Mouse (Mus musculus) kidney, postnatal 4 days (tissue): ENCODE data around the gene Tmem28.

Source experiments
- DNase-seq, 2 experiments: peaks; one replicate each; pipeline ENCODE4 v3.0.0; 2021; ENCODE audit warnings: mixed read lengths in 2 of 2

Tmem28 gene

DNA sequence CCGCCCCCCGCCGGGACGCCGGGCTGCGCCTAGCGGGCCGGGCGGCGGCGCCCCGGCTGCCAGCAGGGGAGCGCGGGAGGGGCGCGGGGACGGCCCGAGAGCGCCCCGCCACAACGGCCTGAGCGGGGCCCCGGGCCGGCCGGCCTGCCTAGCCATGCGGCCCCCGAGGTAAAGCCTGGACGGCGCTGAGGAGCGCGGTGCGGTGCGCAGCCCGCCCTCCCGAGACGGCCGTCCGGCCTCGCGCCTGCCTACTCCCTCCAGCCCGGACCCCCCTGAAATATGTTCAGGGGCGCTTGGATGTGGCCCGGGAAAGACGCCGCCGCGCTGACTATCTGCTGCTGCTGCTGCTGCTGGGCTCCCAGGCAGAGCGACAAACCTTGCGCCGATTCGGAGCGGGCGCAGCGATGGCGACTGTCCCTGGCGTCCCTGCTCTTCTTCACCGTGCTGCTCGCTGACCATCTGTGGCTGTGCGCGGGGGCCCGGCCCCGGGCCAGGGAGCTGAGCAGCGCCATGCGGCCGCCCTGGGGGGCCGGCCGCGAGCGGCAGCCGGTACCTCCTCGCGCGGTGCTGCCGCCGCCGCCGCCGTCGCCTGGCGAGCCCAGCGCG is at the start of gene Tmem28:
Gene Tmem28 (plus strand): TSS at position 232 of the 606 bp plus-strand sequence.
- DNase-seq: peak in 1 of 2 experiments; percentile 3

DNA sequence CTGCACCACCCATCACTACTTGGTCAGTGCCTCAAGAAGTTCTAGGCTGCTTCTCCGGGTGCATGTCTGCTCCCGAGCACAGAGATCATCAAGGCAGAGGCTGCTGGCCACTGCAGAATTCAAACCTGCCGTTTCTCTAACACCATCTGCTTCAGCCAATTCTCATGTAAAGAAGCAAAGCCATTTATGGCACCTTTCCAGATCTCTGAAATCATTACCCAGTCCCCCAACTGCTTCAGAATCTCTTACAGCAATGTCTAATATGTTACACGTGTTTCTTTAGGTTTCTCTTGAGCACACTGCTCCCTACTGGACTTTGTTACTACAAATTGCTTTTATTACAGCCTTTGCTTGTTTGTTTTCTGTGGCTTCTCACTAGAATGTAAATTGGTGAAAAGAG is 40.5 kb upstream of the Tmem28 start:
- no peak for DNase-seq

DNA sequence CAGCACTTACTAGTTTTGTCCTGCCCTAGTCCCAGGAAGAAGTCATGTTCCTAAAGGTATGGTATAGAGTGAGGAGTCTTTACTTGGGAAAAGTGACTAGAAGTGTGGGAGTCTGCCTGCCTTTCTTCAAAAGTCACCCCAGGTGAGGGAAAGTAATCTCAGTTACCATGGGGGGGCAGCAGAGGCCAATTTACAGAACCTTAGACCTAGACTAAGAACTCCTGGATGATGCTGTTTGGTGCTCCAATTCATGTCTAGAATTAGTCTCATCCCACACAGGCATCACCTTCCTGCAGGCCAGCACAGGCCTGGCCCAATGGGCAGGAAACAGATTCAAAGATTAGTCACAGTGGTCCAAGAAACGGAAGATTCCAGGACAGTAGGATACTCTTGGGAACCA is 12.4 kb upstream of the Tmem28 start:
- DNase-seq: peak; percentile 41 to 42

DNA sequence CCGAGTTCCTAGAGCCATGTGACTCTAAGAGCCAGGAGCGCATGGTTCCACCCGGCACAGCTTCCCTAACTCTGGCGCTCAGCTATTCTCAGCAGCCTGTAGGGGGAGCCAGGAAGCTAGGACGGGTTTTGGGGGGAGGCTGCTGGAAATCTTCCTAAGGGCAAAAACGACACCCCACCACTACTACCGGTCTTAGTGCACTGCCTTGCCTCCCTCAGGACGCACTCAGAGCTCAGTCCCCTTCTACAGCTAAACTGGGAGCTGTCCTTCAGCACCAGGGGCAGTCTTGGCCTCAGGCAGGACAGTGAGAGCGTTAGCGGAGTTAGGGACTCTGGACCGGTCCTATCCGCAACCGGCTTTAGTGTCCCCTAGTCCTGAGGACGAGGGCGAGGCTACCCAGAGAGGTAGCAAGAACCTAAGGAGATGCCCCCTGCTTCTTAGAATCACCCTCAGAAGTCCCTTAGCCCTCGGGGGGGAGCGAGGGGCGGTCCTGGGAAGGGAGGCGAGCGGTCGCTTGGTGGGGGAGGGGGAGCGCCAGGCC is 1.4 kb upstream of the Tmem28 start:
- peak; percentile 81 to 84 for DNase-seq

DNA sequence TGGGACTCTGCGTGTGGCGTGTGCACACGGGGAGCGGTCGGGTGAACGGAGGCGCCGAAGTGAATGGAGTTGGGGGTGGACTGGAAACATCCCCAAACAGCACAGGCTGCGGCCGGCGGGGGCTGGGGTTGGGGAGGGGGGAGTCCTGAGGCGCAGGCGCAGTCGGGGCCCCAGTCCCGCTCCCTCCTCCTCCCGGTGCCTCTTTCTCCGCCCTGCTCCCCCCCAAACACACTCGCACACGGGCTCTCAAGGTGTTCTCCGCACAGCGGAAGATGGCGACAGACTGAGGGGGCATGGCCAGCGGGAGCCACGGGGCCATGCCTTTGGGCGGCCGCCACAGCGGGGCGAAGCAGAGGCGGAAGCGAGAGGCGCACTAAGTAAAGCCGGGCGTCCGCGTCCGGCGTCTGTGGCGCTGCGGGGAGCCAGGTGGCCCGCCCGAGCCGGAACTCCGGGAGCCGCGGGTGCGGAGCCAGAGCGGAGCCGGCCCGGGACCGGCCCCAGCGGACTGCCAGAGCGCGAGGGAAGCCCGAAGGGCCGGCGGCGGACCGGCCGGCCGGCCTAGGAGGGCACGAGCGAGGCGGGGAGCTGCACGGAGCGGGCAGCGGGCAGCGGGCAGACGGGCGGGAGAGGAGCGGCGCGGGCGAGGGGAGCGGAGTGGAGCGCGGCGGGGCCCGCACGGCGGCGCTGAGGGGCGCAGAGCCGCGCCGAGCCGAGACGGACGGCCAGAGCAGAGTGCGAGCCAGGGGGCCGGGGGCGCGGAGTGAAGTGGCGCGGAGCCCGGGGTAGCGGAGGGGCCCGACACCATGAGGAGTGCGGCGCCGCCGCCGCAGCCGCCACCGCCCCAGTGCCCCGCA is 658 bp upstream of the Tmem28 start:
- DNase-seq: peak; percentile 2 to 25

DNA sequence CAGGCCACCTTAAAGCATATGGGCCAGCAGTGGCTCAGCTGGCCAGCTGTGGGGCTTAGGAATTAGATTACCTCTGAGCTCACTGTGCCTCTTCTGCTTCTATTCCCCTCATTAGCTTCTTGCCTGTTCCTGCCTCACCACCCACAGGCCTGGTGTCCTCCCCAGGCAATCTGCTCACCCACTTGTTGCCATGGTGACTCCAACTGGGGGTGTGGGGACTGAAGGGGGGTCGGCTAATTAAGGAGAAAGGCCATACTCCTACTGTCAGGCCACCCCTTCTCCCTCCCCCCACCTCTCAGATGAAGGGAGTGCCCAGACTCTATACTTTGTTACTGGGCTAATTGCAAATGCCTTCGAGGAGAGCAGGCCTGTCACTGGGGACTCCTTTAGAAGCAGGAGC is 21.3 kb downstream of the Tmem28 start:
- no peak for DNase-seq

DNA sequence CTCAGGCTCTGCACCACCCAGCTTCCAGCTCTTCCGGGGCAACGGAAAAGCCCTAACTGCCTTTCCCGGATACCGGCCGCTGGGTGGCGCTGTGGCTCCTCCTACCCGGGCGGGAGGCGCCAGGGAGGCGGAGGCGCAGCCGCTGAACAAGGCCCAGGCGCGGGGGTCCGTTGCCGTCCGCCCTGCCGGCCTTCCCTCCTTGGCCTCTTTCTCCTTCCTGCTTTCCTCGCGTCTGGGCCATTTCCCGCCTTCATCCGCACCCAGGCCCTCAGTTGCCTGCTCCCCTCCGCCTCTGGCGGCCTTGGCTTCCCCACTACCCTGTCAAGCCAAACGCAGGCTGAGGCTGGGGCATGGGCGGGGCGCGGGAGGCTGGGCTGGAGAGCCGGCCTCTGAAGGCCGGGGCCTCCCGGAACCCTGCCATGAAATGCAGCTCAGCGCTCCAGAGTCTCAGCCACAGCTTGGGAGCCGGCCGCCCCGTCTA is 32.5 kb downstream of the Tmem28 start:
- peak; percentile 81 to 87 for DNase-seq

DNA sequence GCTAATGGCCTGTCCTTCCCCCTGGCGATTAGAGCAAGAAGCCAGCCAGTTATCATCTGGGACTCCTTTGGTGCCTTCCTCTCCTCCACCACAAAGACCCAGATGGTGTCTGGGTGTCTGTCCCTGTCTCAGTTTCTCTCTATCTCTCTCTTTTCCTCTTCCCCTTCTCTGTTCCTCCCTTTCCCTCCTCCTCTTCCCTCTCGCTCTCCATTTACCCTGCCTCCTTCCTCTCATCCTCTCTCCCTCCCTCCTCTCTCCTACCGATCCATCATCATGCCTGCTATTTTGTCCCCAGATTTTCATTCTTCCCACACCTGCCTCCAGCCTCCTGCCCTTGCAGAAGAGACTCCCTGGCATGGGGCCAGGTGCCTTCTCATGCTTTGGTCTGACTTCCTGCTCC is 33.0 kb downstream of the Tmem28 start:
- DNase-seq: peak; percentile 11 to 16

DNA sequence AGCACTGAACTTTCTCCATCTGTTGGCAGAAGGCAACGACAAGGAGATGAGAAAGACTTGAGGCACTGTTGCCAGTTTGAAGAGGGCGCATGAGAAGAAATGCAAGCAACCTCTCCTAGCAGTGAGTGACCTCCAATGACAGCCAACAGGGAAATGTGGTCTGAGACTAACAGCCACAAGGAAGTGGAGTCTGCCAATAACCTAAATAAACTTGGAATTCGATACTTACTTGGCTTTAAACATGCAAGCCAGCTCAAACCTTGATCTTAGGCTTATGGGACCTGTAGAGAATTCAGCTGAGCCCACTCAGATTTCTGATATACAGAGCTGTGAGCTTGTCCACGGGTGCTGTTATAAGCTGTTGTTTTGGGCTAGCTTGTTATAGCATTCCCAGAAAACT is 51.4 kb downstream of the Tmem28 start:
- DNase-seq: no peak

DNA sequence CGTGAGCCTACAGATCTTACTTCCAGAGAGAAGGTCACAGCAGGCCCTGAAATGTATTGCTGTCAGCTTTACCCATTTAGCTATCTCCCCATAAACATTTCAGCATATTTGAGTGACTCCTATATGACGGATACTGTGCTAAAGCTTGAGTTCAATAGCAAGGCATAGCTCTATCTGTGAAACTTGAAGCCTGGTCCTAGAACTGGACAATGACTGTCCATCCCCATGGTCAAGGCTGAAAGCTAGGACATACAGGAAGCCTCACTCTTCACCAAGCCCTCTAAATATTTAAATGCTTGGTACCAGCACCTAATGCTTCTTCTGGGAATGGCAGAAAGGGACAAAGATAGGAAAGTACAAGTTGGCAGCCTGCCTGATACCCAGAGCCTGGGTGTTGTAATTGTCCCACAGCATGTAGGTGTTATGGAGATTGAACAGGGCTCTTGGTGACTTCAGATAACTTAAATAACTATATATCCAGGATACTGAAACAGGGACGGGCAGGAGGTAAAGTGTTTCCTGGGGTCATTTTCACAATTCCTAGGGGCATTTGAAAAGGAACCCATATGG is 51.9 kb downstream of the Tmem28 start:
- DNase-seq: no peak

DNA sequence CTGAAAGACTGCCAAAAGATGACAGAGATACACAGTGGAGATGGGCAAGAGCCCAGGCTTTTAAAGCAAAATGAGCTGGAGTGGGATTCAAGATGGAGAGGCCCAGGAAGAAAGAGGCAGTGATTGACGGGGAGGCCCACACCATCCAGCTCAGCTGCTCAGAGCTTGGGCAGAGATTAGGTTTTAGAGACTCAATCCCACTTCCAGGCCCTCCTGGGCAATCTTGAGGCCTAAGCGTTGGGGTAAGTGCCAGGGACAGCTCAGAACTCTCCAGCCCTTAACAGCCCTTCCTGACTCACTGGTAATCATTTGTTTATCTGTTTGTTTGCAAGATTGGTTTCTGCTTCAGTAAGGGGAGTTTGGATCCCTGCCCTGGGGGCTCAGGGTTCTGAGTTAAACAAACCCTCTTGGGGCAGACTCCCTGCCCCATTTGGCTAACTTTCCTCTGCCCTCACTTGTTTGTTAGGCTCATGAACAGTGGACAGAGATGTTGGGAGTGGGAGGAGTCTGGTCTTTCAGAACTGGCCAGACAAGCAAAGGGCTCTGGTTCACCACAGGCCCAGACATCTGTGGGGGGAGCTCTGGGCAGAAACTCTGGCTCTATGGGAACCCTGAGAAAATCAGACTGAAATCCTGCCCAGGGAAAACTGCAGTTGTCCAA is 52.6 kb downstream of the Tmem28 start:
- no peak for DNase-seq

DNA sequence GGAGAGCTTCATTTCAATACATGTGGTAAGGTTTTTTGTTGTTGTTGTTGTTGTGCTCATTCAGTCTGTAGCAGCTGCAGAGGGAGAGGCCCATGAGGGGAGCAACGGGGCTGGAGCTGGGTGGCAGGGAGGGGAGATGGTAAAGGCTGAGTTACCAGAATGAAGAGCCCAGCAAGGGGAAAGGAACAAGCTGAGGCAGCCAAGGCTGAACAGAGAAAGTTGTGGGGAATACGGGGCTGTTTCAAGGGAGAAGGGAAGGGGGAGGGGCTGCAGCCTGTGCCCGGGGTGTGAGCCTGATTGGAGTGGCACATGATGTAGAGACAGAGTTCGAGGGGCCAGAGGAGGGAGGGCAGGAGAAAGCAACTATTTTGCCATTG is 53.1 kb downstream of the Tmem28 start:
- DNase-seq: no peak

DNA sequence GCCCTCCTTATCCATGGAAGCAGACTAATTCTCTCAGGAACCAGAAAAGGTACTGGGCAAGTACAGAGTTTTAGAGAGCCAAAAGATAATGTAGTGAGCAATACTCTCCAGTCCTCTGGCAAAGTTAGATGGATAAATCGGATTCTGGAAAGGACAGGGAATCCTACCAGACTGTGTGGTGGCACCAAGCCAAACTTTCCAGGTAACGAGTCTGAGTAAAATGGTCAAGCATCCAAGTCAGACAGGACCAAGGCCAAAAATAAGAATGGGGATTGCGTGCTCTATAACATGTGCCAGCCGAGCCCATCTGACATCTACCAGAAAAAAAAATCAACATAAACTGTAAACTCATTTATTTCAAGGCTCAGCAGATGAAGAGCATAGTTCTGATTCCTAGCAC is 56.0 kb downstream of the Tmem28 start:
- no peak for DNase-seq

DNA sequence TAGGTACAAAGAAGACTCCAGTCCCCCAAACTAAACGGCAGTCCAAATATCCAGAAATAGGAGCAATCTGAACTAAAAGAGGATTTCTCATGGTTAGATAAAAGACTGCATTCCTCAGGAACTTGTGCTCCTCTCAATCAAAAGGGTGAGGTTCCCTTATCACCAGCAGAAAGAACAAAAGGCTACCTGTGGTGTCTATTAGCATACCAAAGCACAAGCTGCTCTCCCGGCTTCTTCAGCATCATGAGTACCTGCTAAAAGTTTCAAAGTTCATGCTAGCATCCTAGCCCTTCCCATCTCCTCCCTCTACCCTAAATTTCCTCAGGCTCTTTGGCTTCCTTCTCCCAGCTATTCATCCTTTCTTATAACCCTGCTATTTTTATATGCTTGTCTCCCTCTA is 62.6 kb downstream of the Tmem28 start:
- no peak for DNase-seq
